Mouse (Mus musculus) mesoderm, embryonic 11.5 days (tissue): ENCODE results near the gene Gm9857.

Source experiments
- DNase-seq: peaks from one replicate; pipeline ENCODE4 v3.0.0-alpha.2; 2012; ENCODE audit warnings: low read depth, low spot score

Gene Gm9857

GRCm38 (mm10) chr3:108925677-108926076, 14.6 kb downstream of the Gm9857 start:
- DNase-seq: no peak

GRCm38 (mm10) chr3:108921822-108922221, 18.4 kb downstream of the Gm9857 start:
- DNase-seq: no peak

GRCm38 (mm10) chr3:108920442-108921070, 19.7 kb downstream of the Gm9857 start:
- DNase-seq: no peak

GRCm38 (mm10) chr3:108918852-108919251, 21.4 kb downstream of the Gm9857 start:
- no peak for DNase-seq

- no peak for DNase-seq
Measured at GRCm38 (mm10) chr3:108917986-108918385, 22.3 kb downstream of the Gm9857 start.

- DNase-seq: no peak
Measured at GRCm38 (mm10) chr3:108916857-108917256, 23.4 kb downstream of the Gm9857 start.

- DNase-seq: no peak
Measured at GRCm38 (mm10) chr3:108915999-108916398, 24.2 kb downstream of the Gm9857 start.

- peak; percentile 97 for DNase-seq
Measured at GRCm38 (mm10) chr3:108911548-108912413, 28.5 kb downstream of the Gm9857 start, which contains the start of gene Prpf38b. TSS of gene Prpf38b (minus strand) at chr3:108911727.

- peak; percentile 67 for DNase-seq
Measured at GRCm38 (mm10) chr3:108911081-108911547, 29.1 kb downstream of the Gm9857 start.

GRCm38 (mm10) chr3:108910303-108911080, 29.8 kb downstream of the Gm9857 start:
- DNase-seq: no peak

GRCm38 (mm10) chr3:108902934-108903333, 37.3 kb downstream of the Gm9857 start:
- DNase-seq: no peak

- DNase-seq: no peak
Measured at GRCm38 (mm10) chr3:108902038-108902437, 38.2 kb downstream of the Gm9857 start.

- DNase-seq: no peak
Measured at GRCm38 (mm10) chr3:108900681-108901080, 39.6 kb downstream of the Gm9857 start.

GRCm38 (mm10) chr3:108900147-108900546, 40.1 kb downstream of the Gm9857 start:
- no peak for DNase-seq

GRCm38 (mm10) chr3:108898640-108899039, 41.6 kb downstream of the Gm9857 start:
- DNase-seq: no peak

GRCm38 (mm10) chr3:108892914-108893313, 47.3 kb downstream of the Gm9857 start:
- DNase-seq: no peak

GRCm38 (mm10) chr3:108892080-108892479, 48.2 kb downstream of the Gm9857 start:
- DNase-seq: no peak
